Mouse (Mus musculus) cortical plate, adult 2 months (tissue): ENCODE results near the gene Tmem210.

Experiments used
- CTCF ChIP-seq: fragments of 200-500 bp; IDR thresholded peaks from 2 replicates; pipeline ENCODE4 v1.5.1; 2011; ENCODE audit warnings: mild to moderate bottlenecking, control low read depth, low read length; ENCODE audit not compliant: insufficient read depth; ENCODE audit errors: extremely low read depth
- POLR2A ChIP-seq: fragments of 200-500 bp; IDR thresholded peaks from 2 replicates; pipeline ENCODE4 v1.6.1; 2011; ENCODE audit warnings: mild to moderate bottlenecking, low read length, control low read depth; ENCODE audit not compliant: insufficient read depth; ENCODE audit errors: extremely low read depth

- peak; percentile 97 for TF ChIP-seq POLR2A
- TF ChIP-seq CTCF = no peak
These were observed 31.2 kb downstream of the Tmem210 start, which contains the start of gene Grin1 for GRCm38 (mm10) chr2:25318971-25319773.
